Mouse (Mus musculus) testis, adult 2 months (tissue): ENCODE data around the gene Sarnp.

ENCODE experiments used
- CTCF ChIP-seq: fragments of 200-500 bp; IDR thresholded peaks from 2 replicates; pipeline ENCODE4 v1.5.1; 2012; ENCODE audit warnings: low read depth, mild to moderate bottlenecking, inconsistent platforms, low read length, moderate library complexity; ENCODE audit not compliant: control insufficient read depth, insufficient read depth, insufficient replicate concordance
- POLR2A ChIP-seq: fragments of 200-500 bp; IDR thresholded peaks from 2 replicates; pipeline ENCODE4 v1.6.1; 2012; ENCODE audit warnings: low read depth, mild to moderate bottlenecking, inconsistent platforms, low read length, moderate library complexity; ENCODE audit not compliant: control insufficient read depth

DNA sequence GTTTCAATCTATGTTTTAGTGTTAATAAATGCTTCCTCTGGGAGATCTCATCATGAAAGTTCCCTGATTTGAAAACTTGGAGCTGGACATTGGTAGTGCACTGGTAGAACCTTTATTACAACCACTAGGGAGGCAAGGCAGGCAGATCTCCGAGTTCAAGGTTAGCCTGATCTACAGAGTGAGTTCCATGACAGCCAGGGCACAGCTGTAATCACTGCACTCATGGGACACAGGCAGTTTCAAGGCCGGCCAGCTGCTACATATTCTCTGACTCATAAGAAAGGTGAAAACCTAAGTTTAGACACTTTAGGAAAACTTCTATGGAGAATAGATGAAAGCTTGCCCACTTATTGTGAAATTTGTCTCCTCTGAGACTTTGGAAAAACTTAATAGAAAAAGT is 61.7 kb downstream of the Sarnp start:
- TF ChIP-seq POLR2A (no peak), CTCF (no peak)
